Mouse (Mus musculus) adipose tissue, adult 10 weeks (tissue): Measurements from ENCODE around the gene Cfd. TPM values are rescaled to one million over a fixed set of nuclear protein-coding genes. Genes with fewer than 3 reads are reported as not detected.

Experiments
- polyA plus RNA-seq: library from polyadenylated mRNA; stranded (reverse); fragments of 350-450 nt; fragmentation: Illumina TruSeq; extraction: RNeasy Lipid Tissue Mini Kit (QIAGEN cat#74804); gene quantifications from one replicate; pipeline ENCODE4 v1.2.3, GENCODE M21; 2014; ENCODE audit warnings: low read depth, low replicate concordance

Gene Cfd
- 6,422 TPM for polyA plus RNA-seq

DNA sequence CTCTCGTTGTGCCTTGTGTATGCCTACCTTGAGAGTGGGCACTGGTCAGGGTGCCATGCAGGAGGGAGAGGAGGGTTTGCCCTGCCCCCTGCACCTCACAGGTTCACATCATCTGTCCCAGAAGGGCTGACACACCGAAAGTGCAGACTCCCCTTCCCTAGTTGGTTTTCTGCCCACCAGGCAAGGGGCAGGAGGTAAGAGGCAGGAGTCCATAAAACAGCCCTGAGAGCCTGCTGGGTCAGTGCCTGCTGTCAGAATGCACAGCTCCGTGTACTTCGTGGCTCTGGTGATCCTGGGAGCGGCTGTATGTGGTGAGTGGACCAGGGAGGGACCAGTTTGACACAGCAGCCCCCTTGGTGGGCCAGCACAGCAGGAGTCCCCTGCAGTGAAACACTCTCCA lies at the start of gene Cfd:
Cfd (plus strand) TSS at position 184 of the 400 bp plus-strand sequence.

DNA sequence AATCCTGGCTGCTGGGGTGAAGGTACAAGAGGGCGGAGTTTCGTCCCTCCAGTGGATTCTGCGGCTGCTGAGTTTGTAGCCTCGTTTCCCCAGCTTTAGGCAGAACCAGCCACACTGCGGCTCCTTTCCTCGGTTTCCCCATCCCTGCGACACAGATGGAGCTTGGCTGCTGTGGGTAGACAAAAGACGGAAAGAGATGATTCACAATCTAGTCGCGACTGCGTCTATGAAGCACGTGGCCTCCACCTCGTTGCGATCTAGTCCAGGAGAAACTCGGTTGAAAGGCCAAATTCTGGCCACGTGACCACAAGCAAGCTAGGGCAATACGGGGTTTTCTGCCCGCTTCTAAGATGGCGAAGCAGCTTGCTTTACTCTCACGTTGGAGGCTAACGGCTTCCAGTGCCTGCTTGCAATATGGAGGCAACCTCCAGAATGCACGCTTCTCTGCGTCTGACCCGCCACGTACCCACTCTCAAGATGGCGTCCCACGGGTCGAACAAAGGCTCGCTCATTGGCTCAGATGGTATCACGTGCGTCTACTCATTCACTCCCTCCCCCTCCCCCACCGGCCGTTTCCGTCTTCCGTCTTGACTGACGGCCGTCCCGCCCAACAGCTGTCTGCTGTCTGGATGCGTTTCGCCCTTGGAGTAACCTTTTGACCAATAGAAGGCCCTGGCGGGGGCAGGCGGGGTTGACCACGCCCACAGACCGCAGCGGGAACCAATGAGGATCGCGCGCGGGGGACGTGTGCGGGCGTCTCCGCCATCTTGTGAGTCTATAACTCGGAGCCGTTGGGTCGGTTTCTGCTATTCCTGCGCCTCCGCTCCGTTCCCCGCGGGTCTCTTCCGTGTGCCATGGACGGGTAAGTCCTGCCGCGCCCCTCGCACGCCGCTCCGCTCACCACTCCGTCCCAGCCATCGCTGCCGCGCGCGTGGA lies 36.5 kb upstream of the Cfd start, which contains the start of gene Ptbp1:
Ptbp1 (plus strand) TSS at position 568 of the 936 bp plus-strand sequence.

DNA sequence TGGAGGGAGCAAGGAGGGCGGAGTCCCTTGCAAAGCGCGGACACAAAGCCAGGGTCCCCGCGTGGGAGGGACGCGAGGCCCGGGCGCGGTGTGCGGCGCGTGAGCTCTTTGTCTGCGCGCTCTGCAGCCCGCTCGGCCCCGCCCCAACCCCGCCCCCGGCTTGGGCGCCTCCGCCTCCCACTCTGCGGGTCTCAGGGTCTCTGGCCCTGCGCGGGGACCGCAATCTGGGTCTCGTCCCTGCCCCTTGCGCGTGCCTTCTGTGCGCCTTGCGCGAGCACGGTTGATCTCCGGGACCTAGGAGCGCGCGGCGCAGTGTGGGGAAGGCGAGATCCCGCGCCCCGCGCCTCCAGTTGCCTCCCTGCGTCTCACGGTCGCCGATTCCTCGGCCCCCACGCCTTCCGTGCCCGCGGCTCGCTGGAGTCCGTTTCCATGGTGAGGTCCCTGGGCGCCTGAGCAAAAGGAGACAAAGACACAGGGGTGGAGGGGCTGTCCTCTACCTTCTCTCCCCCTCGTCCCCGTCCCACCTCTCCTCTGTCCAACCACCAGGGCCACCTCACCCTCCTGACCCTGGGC lies 16.3 kb upstream of the Cfd start, which contains the start of the genes Prtn3 and Plppr3:
Prtn3 (plus strand) TSS at position 187 of the 573 bp plus-strand sequence.
Plppr3 (minus strand) TSS at position 345 of the 573 bp plus-strand sequence.

DNA sequence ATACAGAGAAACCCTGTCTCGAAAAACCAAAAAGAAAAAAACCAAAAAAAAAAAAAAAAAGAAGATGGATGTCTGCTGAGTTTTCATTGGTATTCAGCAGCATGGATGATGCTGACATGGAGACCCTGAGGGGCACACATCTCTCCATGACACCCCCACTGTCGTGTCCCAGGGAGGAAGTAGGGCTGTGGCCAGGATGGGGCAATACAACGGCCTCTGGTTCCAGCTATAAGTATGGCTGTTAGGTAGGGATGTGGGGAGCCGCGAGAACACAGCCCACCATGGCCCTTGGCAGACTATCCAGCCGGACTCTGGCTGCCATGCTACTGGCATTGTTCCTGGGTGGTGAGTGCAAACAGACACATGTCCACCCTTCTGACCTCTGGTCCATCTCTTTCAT lies 4.6 kb upstream of the Cfd start, which contains the start of gene Elane:
Elane (plus strand) TSS at position 194 of the 400 bp plus-strand sequence.

DNA sequence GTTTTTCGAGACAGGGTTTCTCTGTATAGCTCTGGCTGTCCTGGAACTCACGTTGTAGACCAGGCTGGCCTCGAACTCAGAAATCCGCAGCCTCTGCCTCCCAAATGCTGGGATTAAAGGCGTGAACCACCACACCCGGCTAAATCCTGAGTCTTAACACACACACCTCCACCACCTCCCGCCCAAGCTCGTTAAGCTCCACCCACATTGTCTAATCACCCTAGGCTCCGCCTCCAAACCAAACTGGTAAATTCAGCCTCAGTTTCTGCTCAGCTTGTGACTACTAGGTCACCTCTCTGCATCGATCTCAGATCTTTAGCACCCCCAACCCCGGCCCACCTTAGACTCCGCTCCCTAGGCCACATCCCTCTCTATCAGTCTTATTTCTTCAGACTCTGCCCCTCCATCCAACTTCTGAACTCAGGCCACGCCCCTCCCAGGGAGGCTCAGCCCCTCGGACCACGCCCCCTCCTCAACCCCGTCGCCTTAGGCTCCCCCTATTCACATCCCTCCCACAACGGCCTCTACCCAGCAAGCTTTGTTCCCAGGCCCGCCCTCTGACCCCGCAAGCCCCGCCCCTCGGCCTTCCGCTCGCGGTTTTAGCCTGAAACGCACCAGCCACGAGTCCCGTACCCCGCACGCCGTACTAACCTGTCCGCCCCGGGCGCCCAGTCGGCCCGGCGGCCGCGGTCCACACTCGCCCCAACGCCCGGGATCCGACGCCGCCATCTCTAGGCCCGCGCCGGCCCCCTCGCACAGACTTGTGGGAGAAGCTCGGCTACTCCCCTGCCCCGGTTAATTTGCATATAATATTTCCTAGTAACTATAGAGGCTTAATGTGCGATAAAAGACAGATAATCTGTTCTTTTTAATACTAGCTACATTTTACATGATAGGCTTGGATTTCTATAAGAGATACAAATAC lies 17.8 kb downstream of the Cfd start, which contains the start of gene Med16:
Med16 (minus strand) TSS at position 757 of the 925 bp plus-strand sequence.

DNA sequence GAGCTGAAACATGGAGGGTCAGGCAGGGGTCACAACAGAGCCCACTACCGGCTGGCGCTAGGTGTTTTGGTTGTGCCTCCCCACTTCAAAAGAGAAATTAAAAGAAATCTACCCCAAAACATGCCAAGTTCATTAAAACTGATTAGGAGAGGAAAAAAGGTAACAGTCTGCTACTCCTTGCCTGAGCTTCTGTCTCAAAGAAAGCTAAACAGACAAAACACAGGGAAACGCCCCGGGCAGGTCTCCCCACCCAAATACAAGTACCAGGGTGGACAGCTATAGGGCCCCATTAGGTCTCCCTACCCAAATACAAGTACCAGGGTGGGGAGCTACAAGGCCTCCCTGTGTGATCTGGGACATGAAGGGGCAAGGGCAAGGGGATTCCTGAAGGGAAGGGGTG lies 19.9 kb downstream of the Cfd start, which contains the start of gene Gm26602:
Gm26602 (plus strand) TSS at position 301 of the 400 bp plus-strand sequence.

DNA sequence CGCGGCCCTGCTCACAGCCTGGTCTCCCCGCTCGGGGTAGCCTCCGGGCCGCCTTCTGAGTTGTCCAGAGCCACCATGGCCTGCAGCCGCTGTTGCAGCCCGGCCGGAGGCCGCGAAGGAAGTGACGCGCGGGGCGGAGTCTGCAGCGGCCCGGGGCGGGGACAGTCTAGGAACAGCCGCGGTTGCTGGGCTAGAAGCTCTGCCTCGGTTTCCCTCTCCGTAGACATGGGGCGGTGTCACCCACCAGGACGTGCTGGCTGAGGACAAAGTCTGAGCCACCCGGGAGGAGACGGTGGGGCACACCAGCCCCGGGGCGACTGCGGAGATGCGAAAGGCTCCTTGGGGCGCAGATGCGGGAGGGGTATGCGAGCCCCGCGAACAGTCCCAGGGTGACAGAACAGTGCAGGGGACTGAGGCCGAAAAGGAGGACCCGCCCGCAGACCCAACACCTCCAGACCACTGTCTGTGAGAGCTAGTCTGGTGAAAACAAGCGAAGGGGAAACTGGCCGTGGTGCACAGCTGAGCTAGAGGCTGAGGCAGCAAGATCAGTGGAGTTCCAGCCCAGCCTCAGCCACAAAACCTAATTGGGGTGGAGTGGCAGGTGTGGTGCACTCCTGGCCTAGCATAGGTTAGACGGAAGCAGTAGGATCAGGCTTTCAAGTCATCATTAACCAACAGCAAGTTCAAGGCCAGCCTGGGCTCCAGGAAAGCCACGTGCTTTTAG lies 26.3 kb downstream of the Cfd start, which contains the start of gene Kiss1r:
Kiss1r (plus strand) TSS at position 164 of the 724 bp plus-strand sequence.

DNA sequence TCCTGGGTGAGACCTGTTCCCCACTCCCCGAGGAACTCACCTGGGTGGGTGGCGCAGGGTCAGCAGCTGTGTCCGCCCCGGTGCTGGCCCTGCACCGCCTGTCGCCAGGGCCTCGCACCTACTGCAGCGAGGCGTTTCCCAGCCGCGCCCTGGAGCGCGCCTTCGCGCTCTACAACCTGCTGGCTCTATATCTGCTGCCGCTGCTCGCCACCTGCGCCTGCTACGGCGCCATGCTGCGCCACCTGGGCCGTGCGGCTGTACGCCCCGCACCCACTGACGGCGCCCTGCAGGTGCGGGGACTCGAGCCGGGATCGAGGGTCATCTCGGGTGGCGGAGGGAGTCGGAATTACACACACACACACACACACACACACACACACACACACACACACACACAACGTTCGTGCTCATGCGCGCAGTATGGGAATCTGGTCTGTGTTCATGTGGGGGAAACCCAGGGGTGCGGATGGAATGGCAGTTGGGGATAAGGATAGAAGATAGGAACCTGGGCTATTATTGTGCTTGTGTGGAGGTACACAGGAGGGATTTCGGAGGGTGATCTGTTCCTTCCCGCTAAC lies 30.4 kb downstream of the Cfd start, which contains the start of gene R3hdm4:
R3hdm4 (minus strand) TSS at position 251 of the 578 bp plus-strand sequence.

DNA sequence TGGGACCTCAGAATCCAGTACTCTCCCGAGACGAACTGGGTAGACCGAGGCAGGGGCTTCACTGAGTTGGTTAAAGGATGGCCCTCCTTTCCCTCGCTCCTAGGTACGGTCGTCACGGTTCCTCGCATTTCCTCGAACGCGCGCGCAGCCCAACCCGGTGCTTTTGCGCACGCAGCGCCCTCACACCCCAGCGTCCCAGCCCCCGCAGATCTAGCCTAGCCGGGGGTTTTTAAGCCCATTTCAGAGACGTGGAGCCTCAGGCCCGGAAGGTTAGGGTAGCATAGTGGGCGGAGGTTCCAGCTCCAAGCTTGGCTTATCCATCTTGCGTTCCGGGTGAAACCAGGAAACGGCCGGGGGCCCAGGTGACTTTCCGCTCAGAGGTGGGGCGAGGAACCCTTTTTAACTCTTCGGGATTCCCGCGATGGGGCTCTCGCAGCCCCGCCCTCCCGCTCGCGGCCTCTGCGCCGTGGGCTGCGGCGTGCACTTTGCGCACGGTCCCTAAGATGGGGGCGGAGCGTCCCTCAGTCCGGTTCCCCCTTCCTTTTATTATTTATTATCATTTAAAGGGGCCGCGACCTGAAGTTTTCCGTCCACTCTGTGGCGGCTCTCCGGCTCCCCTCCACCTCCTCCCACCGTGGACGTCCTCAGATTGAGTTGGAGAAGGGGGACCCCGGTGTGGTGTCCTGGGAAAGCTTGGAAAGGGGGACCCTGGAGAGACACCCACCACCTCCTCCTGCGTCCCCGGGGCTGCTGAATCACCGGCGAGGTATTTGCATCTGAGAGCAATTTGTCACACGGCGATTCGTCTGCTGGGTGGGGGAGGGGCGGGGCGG lies 36.1 kb downstream of the Cfd start, which contains the start of gene Arid3a:
Arid3a (plus strand) TSS at position 553 of the 833 bp plus-strand sequence.

Other genes with a start within 250 kb of the Cfd start
- not detected for gene Odf3l2, start 245.1 kb upstream of the Cfd start, polyA plus RNA-seq
- not detected for gene Madcam1, start 226.3 kb upstream of the Cfd start, polyA plus RNA-seq
- gene Tpgs1, start 221.5 kb upstream of the Cfd start, polyA plus RNA-seq = 29.6 TPM
- gene Cdc34, start 208.7 kb upstream of the Cfd start, polyA plus RNA-seq = 64.7 TPM
- gene Gzmm, start 201.8 kb upstream of the Cfd start, polyA plus RNA-seq = 0.63 TPM
- 523 TPM for gene Bsg, start 186.4 kb upstream of the Cfd start, polyA plus RNA-seq
- 0.37 TPM for gene Hcn2, start 174.2 kb upstream of the Cfd start, polyA plus RNA-seq
- 24.5 TPM for gene Polrmt, start 144.3 kb upstream of the Cfd start, polyA plus RNA-seq
- not detected for gene Fgf22, start 135.8 kb upstream of the Cfd start, polyA plus RNA-seq
- gene Rnf126, start 123.9 kb upstream of the Cfd start, polyA plus RNA-seq = 37.4 TPM
- gene Fstl3, start 113.6 kb upstream of the Cfd start, polyA plus RNA-seq = 19.8 TPM
- not detected for gene Prss57, start 99.9 kb upstream of the Cfd start, polyA plus RNA-seq
- 60.4 TPM for gene Palm, start 97.3 kb upstream of the Cfd start, polyA plus RNA-seq
- 1.5 TPM for gene Misp, start 69.9 kb upstream of the Cfd start, polyA plus RNA-seq
- 149 TPM for gene Ptbp1, start 36.4 kb upstream of the Cfd start, polyA plus RNA-seq
- 14.3 TPM for gene Prtn3, start 16.4 kb upstream of the Cfd start, polyA plus RNA-seq
- gene Plppr3, start 16.2 kb upstream of the Cfd start, polyA plus RNA-seq = 7.2 TPM
- 0.67 TPM for gene Elane, start 4.6 kb upstream of the Cfd start, polyA plus RNA-seq
- 25.6 TPM for gene Med16, start 18.1 kb downstream of the Cfd start, polyA plus RNA-seq
- gene Gm26602, start 20.0 kb downstream of the Cfd start, polyA plus RNA-seq = not detected
- 2.7 TPM for gene Kiss1r, start 26.1 kb downstream of the Cfd start, polyA plus RNA-seq
- gene R3hdm4, start 30.4 kb downstream of the Cfd start, polyA plus RNA-seq = 81.2 TPM
- gene Arid3a, start 36.2 kb downstream of the Cfd start, polyA plus RNA-seq = 4.9 TPM
- 22.5 TPM for gene Wdr18, start 69.3 kb downstream of the Cfd start, polyA plus RNA-seq
- not detected for gene Grin3b, start 79.9 kb downstream of the Cfd start, polyA plus RNA-seq
- 86.6 TPM for gene Tmem259, start 93.5 kb downstream of the Cfd start, polyA plus RNA-seq
- gene Cnn2, start 97.7 kb downstream of the Cfd start, polyA plus RNA-seq = 46.6 TPM
- gene Abca7, start 105.6 kb downstream of the Cfd start, polyA plus RNA-seq = 3.8 TPM
- 13.2 TPM for gene Arhgap45, start 125.8 kb downstream of the Cfd start, polyA plus RNA-seq
- gene Polr2e, start 148.9 kb downstream of the Cfd start, polyA plus RNA-seq = 65.7 TPM
- gene Gpx4, start 156.3 kb downstream of the Cfd start, polyA plus RNA-seq = 681 TPM
- 17.9 TPM for gene Sbno2, start 214.7 kb downstream of the Cfd start, polyA plus RNA-seq
- 82.1 TPM for gene Stk11, start 224.9 kb downstream of the Cfd start, polyA plus RNA-seq
- gene Atp5d, start 247.8 kb downstream of the Cfd start, polyA plus RNA-seq = 268 TPM
- 29.3 TPM for gene Cbarp, start 250.0 kb downstream of the Cfd start, polyA plus RNA-seq